Mouse (Mus musculus) liver, adult 2 months (tissue): Measurements from ENCODE around the gene Spc24.

Experiments
- CTCF ChIP-seq: fragments of 200-500 bp; IDR thresholded peaks from 2 replicates; pipeline ENCODE4 v1.5.1; 2011; ENCODE audit warnings: low read depth, low read length, control low read depth
- POLR2A ChIP-seq: fragments of 200-500 bp; IDR thresholded peaks from 2 replicates; pipeline ENCODE4 v1.6.1; 2011; ENCODE audit warnings: low read length, control low read depth; ENCODE audit not compliant: insufficient read depth; ENCODE audit errors: extremely low read depth

DNA sequence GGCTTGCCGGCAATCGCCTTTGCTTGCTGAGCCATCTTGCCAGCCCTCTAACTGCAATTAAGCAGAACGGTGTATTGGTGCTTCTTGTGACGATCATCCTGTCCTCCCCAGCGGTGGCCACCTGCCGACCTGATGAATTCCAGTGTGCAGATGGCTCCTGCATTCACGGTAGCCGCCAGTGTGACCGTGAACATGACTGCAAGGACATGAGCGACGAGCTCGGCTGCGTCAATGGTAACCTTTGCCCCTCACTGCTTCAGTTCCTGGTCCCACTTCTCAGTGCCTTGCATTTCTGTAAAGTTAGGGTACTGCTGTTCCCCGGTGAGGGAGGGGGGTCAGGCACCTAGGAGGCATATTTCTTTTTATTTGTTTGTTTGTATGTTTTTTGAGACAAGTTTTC is 25.0 kb downstream of the Spc24 start:
- TF ChIP-seq POLR2A (no peak), CTCF (peak; percentile 17; the same call in 1 of the 2 replicates)
